Mouse (Mus musculus) lung, embryonic 16.5 days (tissue): ENCODE results near the gene Olfr1450. TPM values are rescaled to one million over a fixed set of nuclear protein-coding genes. Genes with fewer than 3 reads are reported as not detected.
"Not testable (repeated sequence)": the region's sequence is repeated elsewhere in the genome, so short reads cannot be mapped to it uniquely, and the experiment has no call there.

Experiments
- ATAC-seq: fragments of 200-750 bp; cut with Nextera tagmentation; 2 replicates; pipeline ENCODE4 v1.8.0; 2017; ENCODE audit warnings: low read depth, mild to moderate bottlenecking, moderate library complexity
- H3K27ac ChIP-seq: fragments of 300-500 bp; sonication (generic); 2 replicates; pipeline ENCODE4 v1.5.1; 2014; ENCODE audit warnings: mild to moderate bottlenecking, control low read depth, low read length
- H3K27me3 ChIP-seq: fragments of 300-500 bp; sonication (generic); 2 replicates; pipeline ENCODE4 v1.6.1; 2014; ENCODE audit warnings: low read depth, low read length, mixed read lengths; ENCODE audit not compliant: control insufficient read depth, insufficient read depth
- H3K36me3 ChIP-seq: fragments of 300-500 bp; sonication (generic); 2 replicates; pipeline ENCODE4 v1.6.1; 2014; ENCODE audit warnings: low read length; ENCODE audit not compliant: control insufficient read depth, insufficient read depth
- H3K4me1 ChIP-seq: fragments of 300-500 bp; sonication (generic); replicated peaks from 2 replicates; pipeline ENCODE4 v1.6.1; 2014; ENCODE audit warnings: low read length, mixed read lengths; ENCODE audit not compliant: control insufficient read depth, insufficient read depth
- H3K4me2 ChIP-seq: fragments of 300-500 bp; sonication (generic); 2 replicates; pipeline ENCODE4 v1.6.1; 2014; ENCODE audit warnings: low read depth, low read length, control low read depth
- H3K4me3 ChIP-seq: fragments of 300-500 bp; sonication (generic); 2 replicates; pipeline ENCODE4 v1.5.1; 2014; ENCODE audit warnings: mild to moderate bottlenecking, low read length, control low read depth
- H3K9ac ChIP-seq: fragments of 300-500 bp; sonication (generic); 2 replicates; pipeline ENCODE4 v1.6.1; 2014; ENCODE audit warnings: low read length, control low read depth
- H3K9me3 ChIP-seq: fragments of 300-500 bp; sonication (generic); 2 replicates; pipeline ENCODE4 v1.6.1; 2016; ENCODE audit warnings: low read length; ENCODE audit not compliant: control insufficient read depth
- WGBS: fragments of 180-500 bp; shearing (Covaris S2); extraction: QIAGEN DNeasy Blood & Tissue Kit; methylation state at CpG from one replicate; pipeline ENCODE4 v1.1.7; 2014; 5-methylcytosine and 5-hydroxymethylcytosine counted together
- polyA plus RNA-seq: library from polyadenylated mRNA; unstranded; fragments of >200 nt; fragmentation: Nextera tagmentation; extraction: Ambion mirVana; gene quantifications from 2 replicates; pipeline ENCODE4 v1.2.1, GENCODE M21; 2015

The Olfr1450 gene
- polyA plus RNA-seq, result not detected in 2 replicates

- Histone ChIP-seq H3K4me2 (no peak within 1 kb of the TSS), H3K4me1 (no peaks in the 10 kb centered on the region), H3K9ac (no peak within 1 kb of the TSS), H3K4me3 (no peak within 1 kb of the TSS), H3K9me3 (no peaks in the 10 kb centered on the region), H3K36me3 (no peaks in the 10 kb centered on the region), H3K27me3 (no peaks in the 10 kb centered on the region), H3K27ac (no peak within 1 kb of the TSS)
- 85% methylated on average over 1 of the region's 1 CpGs for WGBS
- ATAC-seq, result no peak
Observed at GRCm38 (mm10) chr19:12949958-12950357, at the start of gene Olfr1450. Gene Olfr1450, plus strand, starts transcription at chr19:12950258.

- no peak within 1 kb of the TSS for H3K9ac ChIP-seq
- H3K4me3 ChIP-seq, result no peak within 1 kb of the TSS
- no peak within 1 kb of the TSS for H3K4me2 ChIP-seq
- no peaks in the 10 kb centered on the region for H3K27me3 ChIP-seq
- no peak within 1 kb of the TSS for H3K27ac ChIP-seq
- no peaks in the 10 kb centered on the region for H3K9me3 ChIP-seq
- no peaks in the 10 kb centered on the region for H3K36me3 ChIP-seq
- no peak for ATAC-seq
- WGBS, result 94% methylated on average over 1 of the region's 1 CpGs
- H3K4me1 ChIP-seq, result no peaks in the 10 kb centered on the region
Observed at GRCm38 (mm10) chr19:12903643-12904042, 46.4 kb upstream of the Olfr1450 start, which contains the start of gene Olfr1447. Gene Olfr1447, minus strand, starts transcription at chr19:12903743.

- no peaks in the 10 kb centered on the region for H3K36me3 ChIP-seq
Observed at GRCm38 (mm10) chr19:12924319-12924718, 25.7 kb upstream of the Olfr1450 start, which contains the start of gene Olfr1448. Gene Olfr1448, minus strand, starts transcription at chr19:12924419.

GRCm38 (mm10) chr19:12930540-12930939 is 19.5 kb upstream of the Olfr1450 start, which contains the start of gene Olfr1449:
Gene Olfr1449, plus strand, starts transcription at chr19:12930840.
- Histone ChIP-seq H3K9me3 (no peaks in the 10 kb centered on the region), H3K27ac (no peak within 1 kb of the TSS), H3K4me2 (no peak within 1 kb of the TSS), H3K4me1 (no peaks in the 10 kb centered on the region), H3K4me3 (no peak within 1 kb of the TSS), H3K9ac (no peak within 1 kb of the TSS), H3K27me3 (no peaks in the 10 kb centered on the region), H3K36me3 (no peaks in the 10 kb centered on the region)
- no peak for ATAC-seq

More at GRCm38 (mm10) chr19:12924319-12924718, 25.7 kb upstream of the Olfr1450 start, which contains the start of gene Olfr1448:
- Histone ChIP-seq H3K27ac (no peak within 1 kb of the TSS), H3K4me3 (no peak within 1 kb of the TSS), H3K4me1 (no peaks in the 10 kb centered on the region), H3K4me2 (no peak within 1 kb of the TSS), H3K9me3 (no peaks in the 10 kb centered on the region), H3K9ac (no peak within 1 kb of the TSS), H3K27me3 (no peaks in the 10 kb centered on the region)
- WGBS, result 63% methylated on average over 1 of the region's 1 CpGs
- no peak for ATAC-seq

GRCm38 (mm10) chr19:12970082-12970481 is 20.0 kb downstream of the Olfr1450 start:
- H3K4me3 ChIP-seq, H3K4me1 ChIP-seq, ATAC-seq, H3K27ac ChIP-seq, H3K9me3 ChIP-seq, H3K27me3 ChIP-seq, H3K9ac ChIP-seq, H3K36me3 ChIP-seq, H3K4me2 ChIP-seq: not testable (repeated sequence)
- 77% methylated on average over 5 of the region's 5 CpGs for WGBS

- not testable (repeated sequence) for H3K9ac ChIP-seq, H3K4me1 ChIP-seq, H3K4me3 ChIP-seq, H3K27ac ChIP-seq, H3K27me3 ChIP-seq, H3K36me3 ChIP-seq, ATAC-seq, H3K9me3 ChIP-seq, H3K4me2 ChIP-seq
- WGBS, result 91% methylated on average over 4 of the region's 4 CpGs
Observed at GRCm38 (mm10) chr19:12992316-12992715, 42.3 kb downstream of the Olfr1450 start.

GRCm38 (mm10) chr19:12994714-12995113 is 44.7 kb downstream of the Olfr1450 start, which contains the start of gene Olfr1451:
Gene Olfr1451, plus strand, starts transcription at chr19:12995014.
- Histone ChIP-seq H3K4me3 (no peak within 1 kb of the TSS), H3K9ac (no peak within 1 kb of the TSS), H3K9me3 (no peaks in the 10 kb centered on the region), H3K4me2 (no peak within 1 kb of the TSS), H3K27me3 (no peaks in the 10 kb centered on the region), H3K27ac (no peak within 1 kb of the TSS), H3K4me1 (no peaks in the 10 kb centered on the region), H3K36me3 (no peaks in the 10 kb centered on the region)
- ATAC-seq, result no peak
- WGBS, result 59% methylated on average over 2 of the region's 2 CpGs

Other genes starting within 250 kb of the Olfr1450 start
- 0.88 and 1.2 TPM in 2 replicates for gene Cntf, start 184.6 kb upstream of the Olfr1450 start, polyA plus RNA-seq
- gene Zfp91, start 154.1 kb upstream of the Olfr1450 start, polyA plus RNA-seq, result 10.9 and 11.5 TPM in 2 replicates
- gene Lpxn, start 154.1 kb upstream of the Olfr1450 start, polyA plus RNA-seq, result 2.0 and 3.3 TPM in 2 replicates
- gene Gm5244, start 103.6 kb upstream of the Olfr1450 start, polyA plus RNA-seq, result not detected in 2 replicates
- not detected in 2 replicates for gene Olfr1444, start 93.0 kb upstream of the Olfr1450 start, polyA plus RNA-seq
- not detected in 2 replicates for gene Olfr1445, start 66.4 kb upstream of the Olfr1450 start, polyA plus RNA-seq
- gene Olfr1446, start 56.7 kb upstream of the Olfr1450 start, polyA plus RNA-seq, result not detected in 2 replicates
- not detected in 2 replicates for gene Olfr1447, start 46.5 kb upstream of the Olfr1450 start, polyA plus RNA-seq
- gene Olfr1448, start 25.8 kb upstream of the Olfr1450 start, polyA plus RNA-seq, result not detected in 2 replicates
- not detected in 2 replicates for gene Olfr1449, start 19.4 kb upstream of the Olfr1450 start, polyA plus RNA-seq
- gene Olfr1451, start 44.8 kb downstream of the Olfr1450 start, polyA plus RNA-seq, result not detected in 2 replicates
- not detected in 2 replicates for gene Olfr1453, start 78.1 kb downstream of the Olfr1450 start, polyA plus RNA-seq
- not detected in 2 replicates for gene Olfr1454, start 110.4 kb downstream of the Olfr1450 start, polyA plus RNA-seq
- gene Olfr1457, start 147.6 kb downstream of the Olfr1450 start, polyA plus RNA-seq, result not detected in 2 replicates
- gene Olfr1458, start 156.5 kb downstream of the Olfr1450 start, polyA plus RNA-seq, result not detected in 2 replicates
- gene Olfr1459, start 199.3 kb downstream of the Olfr1450 start, polyA plus RNA-seq, result not detected in 2 replicates
- not detected in 2 replicates for gene Olfr1461, start 212.7 kb downstream of the Olfr1450 start, polyA plus RNA-seq
- gene Olfr1462, start 235.5 kb downstream of the Olfr1450 start, polyA plus RNA-seq, result not detected in 2 replicates